Mouse (Mus musculus): Measurements from ENCODE around the gene 4930404N11Rik. TPM values are rescaled to one million over a fixed set of nuclear protein-coding genes. Genes with fewer than 3 reads are reported as not detected.
A peak's percentile ranks its signal among the peaks of the same experiment; 100 is the strongest.

4930404N11Rik gene
- polyA plus RNA-seq, 1 experiment from 2014 or later: not detected

- ATAC-seq (no peak), DNase-seq (ENCODE audit: low spot score) (no peak)
- Histone ChIP-seq H3K36me3 (ENCODE audit: control insufficient read depth, insufficient read depth, low read length) (peaks cover 57% of the 10 kb centered on the region), H3K9ac (ENCODE audit: low read length) (no peak overlapping the region), H3K27ac (ENCODE audit: low read depth, low read length) (no peak overlapping the region), H3K4me3 (ENCODE audit: low read depth, low read length) (no peak overlapping the region), H3K4me1 (ENCODE audit: control insufficient read depth, insufficient read depth, low read length) (peaks cover 9% of the 10 kb centered on the region), H3K27me3 (replicated peaks; ENCODE audit: control insufficient read depth, insufficient read depth, low read length) (no peaks in the 10 kb centered on the region), H3K4me2 (ENCODE audit: low read length) (no peak overlapping the region), H3K9me3 (replicated peaks; ENCODE audit: control insufficient read depth, low read length) (no peaks in the 10 kb centered on the region)
- 95% methylated on average over 18 of the region's 18 CpGs for WGBS
These were observed 41.7 kb downstream of the 4930404N11Rik start for GRCm38 (mm10) chr10:81323791-81324530.

GRCm38 (mm10) chr10:81323141-81323775 lies 42.4 kb downstream of the 4930404N11Rik start:
- Histone ChIP-seq H3K4me2 (ENCODE audit: low read length) (no peak overlapping the region), H3K9me3 (replicated peaks; ENCODE audit: control insufficient read depth, low read length) (no peaks in the 10 kb centered on the region), H3K36me3 (ENCODE audit: control insufficient read depth, insufficient read depth, low read length) (peaks cover 64% of the 10 kb centered on the region), H3K27me3 (replicated peaks; ENCODE audit: control insufficient read depth, insufficient read depth, low read length) (no peaks in the 10 kb centered on the region), H3K4me3 (ENCODE audit: low read depth, low read length) (no peak overlapping the region), H3K9ac (ENCODE audit: low read length) (no peak overlapping the region), H3K27ac (ENCODE audit: low read depth, low read length) (no peak overlapping the region), H3K4me1 (ENCODE audit: control insufficient read depth, insufficient read depth, low read length) (peaks cover 9% of the 10 kb centered on the region)
- WGBS: 93% methylated on average over 23 of the region's 23 CpGs
- DNase-seq (ENCODE audit: low spot score): no peak
- no peak for ATAC-seq

GRCm38 (mm10) chr10:81322444-81322843 lies 43.2 kb downstream of the 4930404N11Rik start:
- 94% methylated on average over 27 of the region's 27 CpGs for whole genome bisulfite sequencing
- no peak overlapping the region for H3K4me2 ChIP-seq (ENCODE audit: low read length)
- H3K9me3 ChIP-seq (replicated peaks; ENCODE audit: control insufficient read depth, low read length): no peaks in the 10 kb centered on the region
- ATAC-seq: no peak
- no peak overlapping the region for H3K27ac ChIP-seq (ENCODE audit: low read depth, low read length)
- peaks cover 68% of the 10 kb centered on the region for H3K36me3 ChIP-seq (ENCODE audit: control insufficient read depth, insufficient read depth, low read length)
- no peak overlapping the region for H3K9ac ChIP-seq (ENCODE audit: low read length)
- DNase-seq (ENCODE audit: low spot score): no peak
- H3K27me3 ChIP-seq (replicated peaks; ENCODE audit: control insufficient read depth, insufficient read depth, low read length): no peaks in the 10 kb centered on the region
- H3K4me3 ChIP-seq (ENCODE audit: low read depth, low read length): no peak overlapping the region
- H3K4me1 ChIP-seq (ENCODE audit: control insufficient read depth, insufficient read depth, low read length): peaks cover 9% of the 10 kb centered on the region

GRCm38 (mm10) chr10:81321436-81321835 lies 44.2 kb downstream of the 4930404N11Rik start:
- Histone ChIP-seq H3K4me1 (ENCODE audit: control insufficient read depth, insufficient read depth, low read length) (peaks cover 9% of the 10 kb centered on the region), H3K27ac (ENCODE audit: low read depth, low read length) (peak overlapping the region; percentile 91; the same call in 1 of the 2 replicates), H3K36me3 (ENCODE audit: control insufficient read depth, insufficient read depth, low read length) (peaks cover 62% of the 10 kb centered on the region), H3K9ac (ENCODE audit: low read length) (peak overlapping the region; percentile 82), H3K9me3 (replicated peaks; ENCODE audit: control insufficient read depth, low read length) (no peaks in the 10 kb centered on the region), H3K27me3 (replicated peaks; ENCODE audit: control insufficient read depth, insufficient read depth, low read length) (no peaks in the 10 kb centered on the region), H3K4me2 (ENCODE audit: low read length) (peak overlapping the region; percentile 70), H3K4me3 (ENCODE audit: low read depth, low read length) (peak overlapping the region; percentile 93)
- 4% methylated on average over 16 of the region's 20 CpGs for WGBS
- DNase-seq (ENCODE audit: low spot score) (no peak), ATAC-seq (peak; percentile 1; the same call in 1 of the 2 replicates)

- Histone ChIP-seq H3K4me2 (ENCODE audit: low read length) (peak within 1 kb of the TSS; percentile 70), H3K27ac (ENCODE audit: low read depth, low read length) (peak within 1 kb of the TSS; percentile 91), H3K9ac (ENCODE audit: low read length) (peak within 1 kb of the TSS; percentile 82), H3K9me3 (replicated peaks; ENCODE audit: control insufficient read depth, low read length) (no peaks in the 10 kb centered on the region), H3K4me3 (ENCODE audit: low read depth, low read length) (peak within 1 kb of the TSS; percentile 93), H3K36me3 (ENCODE audit: control insufficient read depth, insufficient read depth, low read length) (peaks cover 62% of the 10 kb centered on the region), H3K4me1 (ENCODE audit: control insufficient read depth, insufficient read depth, low read length) (peaks cover 9% of the 10 kb centered on the region), H3K27me3 (replicated peaks; ENCODE audit: control insufficient read depth, insufficient read depth, low read length) (no peaks in the 10 kb centered on the region)
- under 1% methylated on average over 68 of the region's 68 CpGs for WGBS
- peak; percentile 100 for DNase-seq (ENCODE audit: low spot score)
- ATAC-seq: peak; percentile 93
These were observed 44.9 kb downstream of the 4930404N11Rik start, which contains the start of gene Cactin for GRCm38 (mm10) chr10:81320550-81321347. Gene Cactin, plus strand, starts transcription at chr10:81321103.

GRCm38 (mm10) chr10:81319741-81320549 lies 45.7 kb downstream of the 4930404N11Rik start:
- H3K36me3 ChIP-seq (ENCODE audit: control insufficient read depth, insufficient read depth, low read length): peaks cover 62% of the 10 kb centered on the region
- peaks cover 9% of the 10 kb centered on the region for H3K4me1 ChIP-seq (ENCODE audit: control insufficient read depth, insufficient read depth, low read length)
- H3K9me3 ChIP-seq (replicated peaks; ENCODE audit: control insufficient read depth, low read length): no peaks in the 10 kb centered on the region
- ATAC-seq (peak; percentile 0; the same call in 1 of the 2 replicates), DNase-seq (ENCODE audit: low spot score) (peak; percentile 99)
- no peaks in the 10 kb centered on the region for H3K27me3 ChIP-seq (replicated peaks; ENCODE audit: control insufficient read depth, insufficient read depth, low read length)
- H3K9ac ChIP-seq (ENCODE audit: low read length): peak overlapping the region; percentile 59
- H3K27ac ChIP-seq (ENCODE audit: low read depth, low read length): peak overlapping the region; percentile 91
- 2% methylated on average over 38 of the region's 38 CpGs for WGBS
- peak overlapping the region; percentile 70 for H3K4me2 ChIP-seq (ENCODE audit: low read length)
- peak overlapping the region; percentile 93 for H3K4me3 ChIP-seq (ENCODE audit: low read depth, low read length)

- 43% methylated on average over 8 of the region's 8 CpGs for WGBS
These were observed 46.3 kb downstream of the 4930404N11Rik start for GRCm38 (mm10) chr10:81319330-81319699.

More at GRCm38 (mm10) chr10:81319330-81319699, 46.3 kb downstream of the 4930404N11Rik start:
- peak overlapping the region; percentile 93 for H3K4me3 ChIP-seq (ENCODE audit: low read depth, low read length)
- H3K36me3 ChIP-seq (ENCODE audit: control insufficient read depth, insufficient read depth, low read length): peaks cover 62% of the 10 kb centered on the region
- no peak for DNase-seq (ENCODE audit: low spot score)
- peaks cover 9% of the 10 kb centered on the region for H3K4me1 ChIP-seq (ENCODE audit: control insufficient read depth, insufficient read depth, low read length)
- no peaks in the 10 kb centered on the region for H3K27me3 ChIP-seq (replicated peaks; ENCODE audit: control insufficient read depth, insufficient read depth, low read length)
- H3K4me2 ChIP-seq (ENCODE audit: low read length): peak overlapping the region; percentile 70
- H3K9ac ChIP-seq (ENCODE audit: low read length): peak overlapping the region; percentile 59
- no peak for ATAC-seq
- H3K27ac ChIP-seq (ENCODE audit: low read depth, low read length): peak overlapping the region; percentile 91; the same call in 1 of the 2 replicates
- H3K9me3 ChIP-seq (replicated peaks; ENCODE audit: control insufficient read depth, low read length): no peaks in the 10 kb centered on the region

Measured in forebrain, embryonic 14.5 days (tissue).